Mouse (Mus musculus): ENCODE data around the gene Lhx3.

The Lhx3 gene

DNA sequence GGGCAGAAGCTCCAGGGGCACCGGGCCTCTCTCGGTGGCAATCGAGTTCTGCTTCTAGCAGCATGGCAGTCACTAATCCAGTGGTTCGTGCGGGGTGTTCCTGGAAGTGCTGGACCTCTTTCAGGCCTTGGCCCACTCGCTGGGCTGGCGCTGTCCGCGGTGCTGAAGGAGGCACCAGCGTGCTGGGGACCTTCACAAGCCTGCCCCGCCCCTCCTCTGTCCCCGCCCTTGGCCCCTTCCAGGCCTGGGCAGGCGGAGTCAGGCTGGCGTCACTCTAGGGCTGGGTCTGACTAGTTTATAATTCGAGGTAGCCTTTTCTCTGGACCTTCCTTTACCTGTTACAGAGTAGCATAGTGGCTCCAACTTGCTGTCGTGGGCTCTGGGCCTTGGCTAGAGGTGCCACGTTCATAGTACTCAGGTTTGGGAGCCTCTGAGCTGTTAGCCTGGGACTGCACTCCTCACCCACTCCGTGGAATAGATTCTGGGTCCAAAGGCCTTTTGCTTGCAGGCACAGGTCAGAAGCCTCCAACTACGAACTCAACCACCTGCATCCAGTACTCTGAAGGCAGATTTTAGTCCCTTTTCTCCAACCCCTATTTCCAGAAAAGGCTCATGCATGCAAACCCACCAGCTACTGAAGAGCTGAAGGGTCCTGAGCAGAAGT is at the start of gene Lhx3:
Lhx3 (minus strand) TSS at position 164 of the 664 bp plus-strand sequence.
- DNase-seq (ENCODE audit: low spot score): peak; percentile 75

DNA sequence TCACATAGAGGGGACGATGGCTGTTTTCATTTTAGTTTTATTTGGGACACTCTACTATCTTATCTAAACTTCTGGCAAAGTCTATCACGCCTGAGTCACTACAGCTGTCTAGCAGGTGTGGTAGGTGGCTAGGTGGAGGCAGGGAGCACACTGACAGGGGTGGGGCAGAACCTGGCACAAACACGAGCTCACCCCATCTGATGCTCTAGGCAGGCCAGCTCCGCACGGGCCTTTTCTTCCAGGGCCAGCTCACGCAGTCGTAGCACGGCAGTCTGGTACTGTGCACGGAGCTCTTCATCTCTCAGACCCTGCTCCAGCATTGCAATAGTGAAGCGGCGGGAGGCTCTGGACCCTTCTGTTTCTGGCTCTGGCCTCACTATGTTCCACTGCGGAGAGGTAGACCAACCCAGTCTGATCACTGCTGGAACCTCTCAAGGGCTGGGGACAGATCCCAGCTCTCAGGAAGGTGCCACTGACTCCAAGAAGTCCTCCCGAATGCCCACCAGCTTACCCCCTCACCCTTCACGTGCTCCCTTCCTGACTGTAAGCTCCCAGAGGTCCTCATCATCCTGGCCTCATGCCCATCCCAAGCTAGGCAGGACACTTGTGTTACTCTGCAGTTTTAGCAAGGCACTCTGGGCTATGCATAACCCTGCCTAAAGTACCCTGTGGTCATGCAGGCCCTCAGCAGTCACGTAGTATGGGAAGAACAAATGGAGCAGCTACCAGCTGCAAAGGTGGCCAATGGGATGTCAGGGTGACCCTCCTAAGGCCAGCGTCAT is 49.4 kb upstream of the Lhx3 start:
- no peak for DNase-seq (ENCODE audit: low spot score)

DNA sequence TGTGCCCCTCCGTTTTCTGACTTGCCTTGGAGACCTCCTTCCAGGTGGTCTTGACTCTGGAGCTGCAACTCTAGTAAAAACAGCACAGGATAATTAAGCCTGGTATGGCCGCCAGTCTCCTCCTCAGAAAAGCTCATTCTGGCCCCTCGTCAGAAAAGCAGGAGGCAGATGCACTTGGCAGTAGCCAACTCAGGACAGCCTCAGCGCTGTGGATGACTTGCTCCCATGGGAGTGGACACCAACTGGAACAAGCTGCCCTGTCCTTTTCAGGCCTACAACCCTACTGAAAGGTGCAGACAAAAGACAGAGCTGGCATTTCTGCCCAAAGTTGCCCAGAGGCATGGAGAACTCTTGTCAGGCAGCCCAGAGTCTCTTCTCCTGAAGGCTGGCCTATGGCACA is 46.7 kb upstream of the Lhx3 start:
- DNase-seq (ENCODE audit: low spot score): peak; percentile 19

DNA sequence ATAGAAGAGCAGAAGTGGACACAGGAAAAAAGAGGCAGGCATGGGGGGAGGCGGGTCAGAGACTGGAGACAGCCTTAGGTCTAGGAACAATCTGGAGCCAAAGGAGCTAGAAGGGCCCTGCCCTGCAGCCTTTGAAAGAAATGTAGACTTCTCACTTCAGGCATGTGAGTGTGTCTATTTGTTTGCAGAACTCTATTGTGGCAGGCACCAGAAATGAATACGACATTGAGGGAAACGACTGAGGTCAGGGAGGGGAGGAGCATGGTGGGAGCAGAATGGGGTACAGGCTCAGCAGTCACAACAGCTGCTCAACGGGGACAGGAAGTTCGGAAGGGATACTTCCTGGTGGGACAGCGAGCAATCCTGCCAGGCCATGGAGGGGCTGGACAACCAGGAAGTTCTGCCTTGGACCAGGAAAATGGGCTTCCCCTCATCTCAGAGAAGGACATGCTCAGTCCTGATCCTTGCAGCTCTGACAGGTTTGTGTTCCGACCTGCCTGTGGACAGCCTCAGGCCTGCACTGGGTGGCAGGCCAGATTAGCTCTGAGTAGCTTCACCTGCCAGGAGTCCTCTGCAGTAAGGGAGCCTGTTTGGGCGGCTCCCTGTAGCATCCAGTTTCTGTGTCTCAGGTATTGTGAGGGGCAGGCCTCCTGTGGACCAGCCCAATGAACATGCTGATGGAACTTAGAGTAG is 44.6 kb upstream of the Lhx3 start:
- no peak for DNase-seq (ENCODE audit: low spot score)

DNA sequence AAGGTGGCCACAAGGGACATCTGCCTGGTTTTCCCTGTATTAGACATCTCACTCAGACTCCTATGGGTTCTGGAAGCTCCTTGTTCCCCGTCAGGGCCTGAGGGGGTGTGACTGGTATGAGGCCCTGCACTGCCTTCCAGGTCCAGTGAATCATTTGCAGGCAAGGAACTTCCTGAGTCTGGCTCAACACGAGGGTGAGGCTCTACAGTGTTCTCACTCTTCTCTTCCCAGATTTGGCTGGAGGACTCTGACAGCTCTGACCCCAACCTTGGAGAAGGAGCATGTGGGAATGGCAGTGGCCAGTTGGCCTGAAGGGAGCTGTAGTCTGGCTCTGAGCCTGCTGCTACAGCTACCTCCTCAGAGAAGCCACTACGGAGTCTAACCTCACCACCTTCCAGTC is 39.4 kb upstream of the Lhx3 start:
- peak; percentile 23 for DNase-seq (ENCODE audit: low spot score)

DNA sequence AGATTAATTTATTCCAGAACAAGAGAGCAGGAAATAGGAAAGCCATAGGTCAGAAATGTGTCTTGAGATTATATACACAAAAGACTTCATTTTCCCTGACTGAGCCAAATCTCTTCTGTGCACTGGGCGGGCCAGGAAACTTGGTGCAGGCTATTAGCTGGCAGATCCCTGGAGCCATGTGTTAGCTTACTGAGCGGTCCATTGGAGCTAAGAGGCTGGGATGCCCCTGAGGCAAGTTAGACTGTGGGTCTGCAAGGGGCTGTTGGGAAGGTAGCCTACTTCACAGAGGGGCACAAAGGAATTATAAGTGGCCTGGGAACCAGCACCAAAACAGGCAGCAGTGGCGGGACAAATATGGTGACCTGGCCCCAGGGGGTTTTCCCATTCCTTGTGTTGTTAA is 32.8 kb upstream of the Lhx3 start:
- DNase-seq (ENCODE audit: low spot score): no peak

DNA sequence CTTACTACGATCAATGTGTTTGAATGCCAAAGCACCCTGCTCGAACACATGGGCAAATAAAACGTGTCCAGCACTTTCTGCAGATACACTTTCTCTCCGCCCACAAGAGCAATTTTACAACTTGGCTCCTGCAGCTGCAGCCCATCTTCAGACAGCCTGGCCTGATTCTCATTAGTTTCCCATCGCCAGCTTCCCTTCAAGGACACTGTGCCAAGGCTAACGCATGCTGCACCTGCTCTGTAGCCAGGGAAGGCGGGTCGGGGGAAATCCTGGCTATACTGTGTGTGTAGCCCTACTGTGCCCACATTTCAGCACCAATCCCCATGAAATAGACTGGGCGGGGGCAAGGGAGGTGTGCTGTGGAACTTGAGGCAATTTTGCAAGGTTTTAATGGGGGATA is 32.2 kb upstream of the Lhx3 start:
- DNase-seq (ENCODE audit: low spot score): no peak

DNA sequence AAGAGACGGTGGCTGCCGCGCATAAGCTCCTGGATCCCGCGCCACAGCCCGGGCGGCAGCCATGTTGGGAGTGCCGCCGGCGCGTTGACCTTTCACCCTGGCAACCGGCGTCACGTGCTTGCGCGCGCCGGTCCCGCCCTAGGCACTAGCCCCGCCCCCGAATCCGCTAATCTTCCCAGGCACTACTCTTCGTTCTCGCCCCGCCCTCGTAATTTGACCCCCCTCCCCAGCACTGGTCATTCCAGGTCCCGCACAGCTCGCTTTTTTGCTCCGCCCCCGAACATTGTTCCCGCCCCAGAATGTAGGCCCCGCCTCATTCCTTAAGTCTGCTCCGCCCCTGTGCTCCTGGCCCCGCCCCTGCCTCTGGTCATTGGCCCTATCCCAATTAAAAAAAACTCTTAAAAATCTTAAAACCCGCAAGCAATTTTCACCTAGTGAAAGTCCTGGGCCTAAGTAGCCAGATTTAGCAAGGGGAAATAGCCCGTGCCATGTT is 29.2 kb upstream of the Lhx3 start, which contains the start of gene Qsox2:
Qsox2 (minus strand) TSS at position 236 of the 493 bp plus-strand sequence.
- peak; percentile 97 for DNase-seq (ENCODE audit: low spot score)

DNA sequence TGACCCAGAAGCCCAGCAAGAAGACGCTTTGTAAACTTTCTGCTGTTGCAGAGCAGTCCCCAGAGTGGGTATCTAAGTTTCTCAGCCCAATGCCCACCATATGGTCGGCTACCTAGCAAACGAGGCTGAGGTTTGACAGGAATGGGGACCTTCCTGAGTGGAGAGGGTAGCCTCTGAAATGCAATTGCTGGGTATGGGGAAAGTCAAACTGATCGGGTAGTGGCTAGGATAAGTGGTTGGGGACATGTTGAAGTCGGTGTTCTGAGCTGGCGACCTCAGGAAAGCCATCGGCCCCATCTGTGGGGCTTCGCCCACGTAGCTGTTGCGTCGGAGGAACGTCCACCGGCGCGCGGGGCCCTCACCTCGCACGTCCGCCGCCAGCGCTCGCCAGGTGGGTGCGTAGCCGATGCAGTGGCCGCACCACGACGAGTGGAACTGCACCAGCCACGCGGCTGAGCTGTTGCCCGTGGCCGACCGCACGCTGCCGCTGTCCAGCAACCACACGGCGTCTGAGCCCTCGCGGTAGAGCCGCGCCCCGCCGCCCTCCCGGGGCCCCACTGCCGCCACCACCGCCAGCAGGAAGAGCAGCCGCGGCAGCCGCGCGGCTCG is 28.7 kb upstream of the Lhx3 start:
- no peak for DNase-seq (ENCODE audit: low spot score)

DNA sequence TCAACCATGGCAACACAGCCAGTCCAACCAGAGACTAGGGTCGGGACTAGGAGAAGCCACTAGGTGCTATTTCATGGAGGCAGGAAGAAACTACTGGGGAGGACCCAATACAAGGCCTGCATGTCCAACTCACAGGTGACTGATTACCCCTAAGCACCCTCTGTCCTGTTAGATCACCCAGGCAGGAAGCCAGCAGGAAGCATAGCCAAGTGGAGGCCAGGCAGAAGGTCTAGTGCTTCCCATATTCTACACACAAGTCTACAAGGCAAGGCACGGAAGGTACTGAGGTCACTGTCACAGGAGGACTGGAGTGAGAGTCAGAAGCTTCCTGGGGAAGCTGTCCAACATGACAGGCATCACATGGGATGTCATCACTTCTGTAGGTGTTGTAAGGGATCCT is 26.7 kb upstream of the Lhx3 start:
- no peak for DNase-seq (ENCODE audit: low spot score)

DNA sequence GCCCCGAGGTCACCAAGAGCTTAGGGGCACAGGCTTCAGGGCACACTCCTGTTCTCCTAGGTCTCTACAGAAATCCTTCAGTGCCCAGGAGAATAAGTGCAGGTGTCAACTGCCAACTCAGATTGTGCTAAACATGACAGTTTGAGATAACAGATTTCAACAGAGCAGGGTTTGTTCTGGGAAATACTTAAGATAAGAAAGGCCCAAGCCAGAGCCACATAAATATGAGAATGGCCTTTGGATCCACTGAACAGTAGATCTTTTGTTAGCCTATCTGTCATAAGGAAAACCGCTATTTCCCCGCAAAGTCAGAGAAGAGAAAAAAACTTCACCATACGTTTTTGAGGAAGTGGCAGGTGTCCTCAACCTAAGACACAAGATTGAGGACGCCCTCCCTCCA is 26.2 kb upstream of the Lhx3 start:
- no peak for DNase-seq (ENCODE audit: low spot score)

DNA sequence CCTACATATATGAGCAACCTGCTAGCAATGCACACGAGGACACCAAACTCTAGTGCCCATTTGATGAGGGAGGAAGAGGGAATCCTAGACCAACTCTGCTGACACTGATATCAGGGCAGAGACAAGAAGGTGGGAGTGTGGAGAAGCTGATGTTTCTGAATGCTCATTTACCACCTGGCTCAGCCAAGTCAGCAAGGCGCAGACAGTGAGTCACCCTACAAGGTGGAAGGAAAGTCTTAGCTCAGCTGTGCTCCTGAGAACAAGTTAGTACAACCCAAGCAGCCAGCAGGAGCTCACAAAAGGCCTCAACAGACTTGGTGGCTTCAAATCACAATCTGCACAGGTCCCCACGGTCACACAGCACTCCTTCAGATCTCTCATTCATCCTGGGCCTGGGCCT is 23.3 kb upstream of the Lhx3 start:
- DNase-seq (ENCODE audit: low spot score): no peak

DNA sequence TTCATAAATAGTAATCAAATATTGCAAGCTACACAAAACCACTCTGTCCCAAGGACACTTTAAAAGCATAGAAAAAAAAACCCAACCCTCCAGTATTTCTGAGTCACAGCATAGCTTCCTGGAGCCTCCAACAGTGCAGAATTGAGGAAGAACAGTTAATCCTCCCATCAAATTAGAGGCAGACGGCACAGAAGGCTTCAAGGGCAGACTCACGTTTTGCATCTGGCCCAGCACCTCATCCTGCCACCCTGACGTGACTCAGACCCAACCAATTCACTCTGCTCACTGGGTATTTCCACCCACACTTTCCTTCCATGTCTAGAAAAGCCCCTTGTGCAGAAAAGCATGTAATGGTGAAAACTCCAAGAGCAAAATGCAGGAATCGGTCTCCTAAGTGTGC is 22.2 kb upstream of the Lhx3 start:
- DNase-seq (ENCODE audit: low spot score): no peak

DNA sequence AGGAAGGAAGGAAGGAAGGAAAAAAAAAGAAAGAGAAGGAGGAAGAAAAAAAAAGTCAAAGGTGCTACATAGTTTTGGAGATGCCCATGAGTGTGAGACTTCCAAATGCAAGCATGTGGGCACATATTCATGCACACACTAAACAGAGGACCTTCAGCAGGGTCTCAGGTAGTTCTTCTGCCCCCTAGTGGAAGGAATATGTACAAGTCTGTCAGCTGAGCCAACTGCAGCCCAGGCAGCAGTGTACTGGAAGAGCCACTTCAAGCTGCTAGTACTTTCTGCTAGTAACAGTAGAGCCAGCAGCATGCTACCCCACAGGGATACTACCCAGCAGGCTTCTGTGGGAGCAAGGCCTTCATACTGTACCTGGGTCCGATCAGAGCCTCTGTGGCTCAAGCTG is 19.7 kb upstream of the Lhx3 start:
- peak; percentile 69 for DNase-seq (ENCODE audit: low spot score)

DNA sequence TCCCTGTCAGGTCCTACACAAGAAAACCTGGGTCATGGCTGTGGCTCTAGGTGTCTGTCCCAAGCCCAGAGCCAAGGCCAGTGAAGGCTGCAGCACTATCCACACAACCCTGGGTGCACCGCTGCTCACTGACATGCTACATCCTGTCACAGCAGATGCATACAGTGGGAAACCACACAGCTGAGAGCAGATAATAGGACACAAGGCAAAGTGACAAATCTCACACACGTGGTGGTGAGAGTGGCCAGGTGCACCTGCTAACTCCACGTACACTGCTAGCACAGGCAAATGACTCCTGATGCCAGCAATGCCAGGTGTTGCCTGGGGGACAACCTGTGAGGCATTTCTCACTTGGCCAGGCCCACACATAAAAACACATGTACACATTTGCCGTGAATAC is 17.2 kb upstream of the Lhx3 start:
- no peak for DNase-seq (ENCODE audit: low spot score)

DNA sequence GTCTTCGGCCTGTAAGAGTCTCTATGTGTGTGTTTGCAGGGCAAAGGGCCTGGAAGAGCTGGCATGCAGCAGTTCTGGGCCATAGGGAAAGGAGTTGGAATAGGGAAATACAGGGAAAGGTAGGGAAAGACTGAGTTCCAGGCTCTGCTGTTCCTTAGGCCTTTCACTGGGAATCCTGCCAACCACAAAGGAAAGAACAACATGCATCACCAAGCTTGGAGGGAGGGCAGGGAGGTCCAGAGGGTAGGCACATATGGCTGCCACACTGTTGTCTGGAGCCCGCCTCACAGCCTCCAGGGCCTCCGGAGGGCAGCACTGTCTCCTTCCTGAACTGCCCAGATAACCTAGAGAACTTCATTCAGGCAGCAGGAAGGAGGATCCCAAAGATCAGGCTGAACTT is 15.9 kb upstream of the Lhx3 start:
- DNase-seq (ENCODE audit: low spot score): peak; percentile 84

DNA sequence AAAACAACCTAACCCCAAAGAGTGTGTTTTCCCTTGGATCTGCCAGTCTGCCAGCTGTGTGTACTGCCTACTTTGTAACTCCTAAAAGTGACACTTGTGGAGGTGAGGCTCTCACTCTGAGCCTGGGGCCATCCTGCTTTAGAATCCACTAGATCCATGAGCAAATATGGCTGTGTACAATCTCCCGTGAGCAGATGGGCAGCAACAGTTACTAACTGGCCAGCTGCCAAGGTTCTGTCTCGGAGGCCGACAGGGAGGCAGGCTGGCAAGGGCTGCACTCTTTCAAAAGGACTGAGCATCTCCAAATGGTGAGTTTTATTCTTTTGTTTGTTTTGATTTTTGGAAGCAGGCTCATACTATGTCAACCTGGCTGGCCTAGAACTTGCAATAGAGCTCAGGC is 6.4 kb upstream of the Lhx3 start:
- peak; percentile 55 for DNase-seq (ENCODE audit: low spot score)

DNA sequence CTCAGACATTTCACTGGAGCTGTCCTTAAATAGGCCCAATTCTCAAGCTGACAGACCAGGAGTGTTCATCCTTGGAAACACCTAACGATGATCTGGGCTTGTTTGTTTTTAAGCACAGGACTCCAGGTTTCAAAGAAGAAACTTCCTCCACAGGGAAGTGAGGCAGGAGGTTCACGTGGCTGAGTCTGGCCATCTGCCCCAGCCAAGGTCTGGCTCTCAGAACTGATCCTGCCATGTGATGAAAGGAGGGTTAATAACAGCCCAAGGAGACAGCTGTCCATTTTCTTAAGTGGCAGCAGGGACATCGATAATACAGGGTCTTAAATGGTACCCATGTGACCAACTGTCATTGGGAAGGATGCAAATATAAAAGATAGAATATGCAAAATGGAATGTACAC is 1.5 kb upstream of the Lhx3 start:
- DNase-seq (ENCODE audit: low spot score): no peak

DNA sequence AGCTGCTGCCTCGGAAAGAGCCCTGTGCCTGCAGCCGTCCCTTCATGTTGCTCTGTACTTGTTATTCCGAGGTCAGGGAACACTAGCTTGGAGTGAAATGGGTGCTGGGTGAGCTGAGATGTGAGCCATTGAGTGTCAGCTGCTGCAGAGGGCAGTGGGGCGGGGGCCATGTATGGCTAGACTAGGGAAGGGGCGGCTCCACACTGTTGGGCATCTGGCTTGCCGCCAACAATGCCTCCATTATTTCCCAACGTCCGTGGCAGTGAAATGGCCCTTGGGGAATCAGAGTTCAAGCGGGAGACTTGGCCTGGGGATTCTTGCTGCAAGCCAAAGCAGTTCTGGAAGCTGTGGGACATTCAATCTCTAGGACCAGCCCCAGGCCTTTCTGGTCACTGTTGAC is 530 bp downstream of the Lhx3 start:
- peak; percentile 90 for DNase-seq (ENCODE audit: low spot score)

DNA sequence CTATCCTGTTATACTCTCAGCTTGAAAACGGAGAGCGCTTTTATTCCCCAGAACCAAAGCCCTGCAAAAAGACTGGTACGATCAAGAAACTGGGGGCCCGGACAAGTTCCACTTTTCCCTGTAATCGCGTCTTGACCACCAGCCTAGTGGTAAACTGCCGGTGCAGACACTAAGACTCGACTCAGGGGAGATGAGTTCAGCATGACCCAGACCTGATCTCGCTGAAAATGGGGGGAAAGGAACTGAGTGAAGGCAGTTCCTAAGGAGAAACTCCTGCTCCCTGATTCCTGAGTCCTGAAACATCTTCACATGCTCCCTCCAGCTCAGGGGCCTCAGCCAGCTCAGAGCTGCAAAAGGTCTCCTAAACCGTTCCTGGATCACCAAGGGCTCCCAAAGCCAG is 2.3 kb downstream of the Lhx3 start:
- DNase-seq (ENCODE audit: low spot score): no peak

DNA sequence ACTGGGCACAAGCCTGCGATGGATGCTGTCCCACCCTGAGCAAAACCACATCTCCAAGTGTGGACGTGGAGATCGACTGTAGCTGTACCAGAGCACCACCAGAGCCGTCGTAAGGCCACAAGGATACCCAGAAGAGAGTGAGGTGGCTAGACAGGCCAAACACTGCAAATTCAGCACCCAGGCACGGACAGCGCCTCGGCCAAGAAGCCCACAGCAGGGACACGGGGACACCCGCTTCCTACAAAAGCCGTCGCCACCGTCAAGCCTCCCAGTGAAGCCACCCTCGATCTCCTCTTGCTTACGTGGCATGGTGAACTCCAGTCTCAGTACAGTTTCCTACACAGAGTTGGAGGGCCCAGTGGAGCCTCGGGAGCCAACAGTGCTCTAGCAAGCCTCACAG is 3.0 kb downstream of the Lhx3 start:
- DNase-seq (ENCODE audit: low spot score): peak; percentile 54

DNA sequence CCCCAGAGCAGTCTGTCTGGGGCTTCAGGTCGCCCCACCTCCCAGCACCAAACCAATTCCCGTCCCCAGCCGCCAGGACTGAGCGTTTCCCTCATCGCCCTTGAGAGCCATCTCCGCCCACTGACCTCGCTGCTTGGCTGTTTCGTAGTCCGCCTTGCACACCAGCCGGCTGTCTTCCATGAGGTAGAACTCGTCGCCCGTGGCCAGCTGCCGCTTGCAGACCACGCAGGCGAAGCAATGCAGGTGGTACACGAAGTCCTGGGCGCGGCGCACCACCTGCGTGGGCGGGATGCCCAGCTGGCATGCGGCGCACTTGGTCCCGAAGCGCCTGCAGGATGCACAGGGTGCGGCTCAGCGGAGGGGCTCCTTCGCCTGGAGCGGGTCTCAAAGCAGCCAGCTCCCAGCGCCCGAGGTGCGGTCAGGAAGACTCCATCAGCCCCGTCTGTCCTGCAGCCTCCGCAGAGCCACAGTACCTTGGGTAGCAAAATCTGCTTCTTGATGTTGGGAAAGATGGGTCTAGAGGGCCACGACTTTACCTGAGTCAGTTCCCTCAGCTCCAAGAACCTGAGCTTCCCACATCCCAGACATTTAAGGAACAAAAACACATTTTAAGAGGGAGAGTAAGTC is 5.1 kb downstream of the Lhx3 start:
- DNase-seq (ENCODE audit: low spot score): no peak
